Mouse (Mus musculus): ENCODE data around the gene Mkrn2os. TPM values are rescaled to one million over a fixed set of nuclear protein-coding genes. Genes with fewer than 3 reads are reported as not detected.
A peak's percentile ranks its signal among the peaks of the same experiment; 100 is the strongest.

Mkrn2os gene
- total and polyA plus RNA-seq, 2 experiments from 2014 or later: 0.36 TPM; not detected in 1

DNA sequence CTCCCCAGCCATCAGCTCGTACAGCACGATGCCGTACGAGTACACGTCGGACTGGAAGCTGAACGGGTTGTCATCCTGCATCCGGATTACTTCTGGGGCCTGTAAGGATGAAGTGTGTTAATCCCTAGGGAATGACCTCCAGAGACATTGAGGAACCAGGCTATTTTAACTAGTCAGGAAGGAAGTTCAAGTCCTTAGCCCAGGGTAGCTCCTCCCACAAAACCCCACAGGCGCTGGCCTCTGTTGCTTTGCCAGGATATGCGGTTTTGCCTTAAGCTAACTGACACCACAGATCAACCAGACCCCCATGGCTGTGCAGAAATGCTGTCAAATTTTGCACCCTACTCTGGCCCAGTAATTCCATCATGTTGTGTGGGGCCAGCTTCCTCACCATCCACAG is 27.4 kb upstream of the Mkrn2os start:
- no peak overlapping the region for H3K9ac ChIP-seq (replicated peaks; ENCODE audit: low read length, poor library complexity, severe bottlenecking)
- H3K4me1 ChIP-seq (ENCODE audit: insufficient read depth, low read length): no peaks in the 10 kb centered on the region
- peaks cover 77% of the 10 kb centered on the region for H3K36me3 ChIP-seq (ENCODE audit: insufficient read depth, low read length)
- H3K9me3 ChIP-seq (ENCODE audit: low read length): no peaks in the 10 kb centered on the region
- no peak for ATAC-seq (ENCODE audit: low FRiP score)
- WGBS: 88% methylated on average over 10 of the region's 10 CpGs
- no peaks in the 10 kb centered on the region for H3K27me3 ChIP-seq (ENCODE audit: insufficient read depth, low read length)
- no peak overlapping the region for H3K4me2 ChIP-seq (ENCODE audit: low read depth, low read length, poor library complexity, severe bottlenecking)
- H3K4me3 ChIP-seq (ENCODE audit: low read depth, low read length): no peak overlapping the region
- H3K27ac ChIP-seq (ENCODE audit: low read depth, low read length): no peak overlapping the region
- TF ChIP-seq CTCF (IDR thresholded peaks at IDR 0.05): no peak
- DNase-seq (ENCODE audit: low spot score): no peak

DNA sequence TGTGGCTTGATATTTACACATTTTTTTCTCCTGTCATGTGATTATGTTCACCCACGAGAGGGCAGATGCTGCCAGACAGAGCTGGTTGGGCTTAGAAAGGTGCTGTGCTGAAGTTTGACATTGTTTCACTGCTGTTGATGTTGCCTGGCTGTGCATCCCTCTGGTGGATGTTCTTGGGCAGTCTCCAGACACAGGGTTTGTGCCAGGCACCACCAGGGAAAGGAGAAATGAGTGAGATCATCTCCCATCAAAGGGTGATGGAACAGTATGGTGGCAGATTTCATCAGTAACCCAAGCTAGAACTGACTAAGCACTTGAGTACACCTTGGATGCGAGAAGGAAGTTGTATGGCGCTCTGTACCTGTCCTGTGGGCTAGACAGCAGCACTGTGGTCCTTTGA is 23.6 kb upstream of the Mkrn2os start:
- Histone ChIP-seq H3K9ac (replicated peaks; ENCODE audit: low read length, poor library complexity, severe bottlenecking) (no peak overlapping the region), H3K36me3 (ENCODE audit: insufficient read depth, low read length) (peaks cover 68% of the 10 kb centered on the region), H3K4me1 (ENCODE audit: insufficient read depth, low read length) (no peaks in the 10 kb centered on the region), H3K4me3 (ENCODE audit: low read depth, low read length) (no peak overlapping the region), H3K27ac (ENCODE audit: low read depth, low read length) (no peak overlapping the region), H3K4me2 (ENCODE audit: low read depth, low read length, poor library complexity, severe bottlenecking) (no peak overlapping the region), H3K9me3 (ENCODE audit: low read length) (no peaks in the 10 kb centered on the region), H3K27me3 (ENCODE audit: insufficient read depth, low read length) (no peaks in the 10 kb centered on the region)
- ATAC-seq (ENCODE audit: low FRiP score) (no peak), DNase-seq (ENCODE audit: low spot score) (no peak)
- TF ChIP-seq CTCF (IDR thresholded peaks at IDR 0.05): peak; percentile 9; the same call in 1 of the 2 replicates
- WGBS: 84% methylated on average over 3 of the region's 3 CpGs

DNA sequence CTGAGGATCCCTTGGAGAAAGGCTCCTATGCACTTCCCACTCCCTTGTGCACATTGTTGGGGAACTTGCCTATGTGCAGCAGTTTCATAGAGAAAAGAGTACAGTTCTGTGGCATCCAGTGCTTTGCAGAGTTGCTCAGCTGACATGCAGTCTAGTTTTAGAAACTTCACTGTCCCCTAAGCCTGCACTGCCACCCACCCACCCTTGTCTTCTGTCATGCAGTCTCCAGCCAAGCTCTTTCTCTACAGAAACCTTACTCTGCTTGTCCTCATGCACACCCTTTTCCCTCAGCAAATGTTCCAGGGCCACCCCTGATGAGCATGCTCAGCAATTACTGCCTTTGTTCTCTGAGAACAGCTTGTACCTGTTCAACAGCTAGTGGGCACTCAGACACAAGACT is 21.4 kb upstream of the Mkrn2os start:
- Histone ChIP-seq H3K4me3 (ENCODE audit: low read depth, low read length) (no peak overlapping the region), H3K27me3 (ENCODE audit: insufficient read depth, low read length) (no peaks in the 10 kb centered on the region), H3K4me2 (ENCODE audit: low read depth, low read length, poor library complexity, severe bottlenecking) (no peak overlapping the region), H3K4me1 (ENCODE audit: insufficient read depth, low read length) (no peaks in the 10 kb centered on the region), H3K9ac (replicated peaks; ENCODE audit: low read length, poor library complexity, severe bottlenecking) (no peak overlapping the region), H3K27ac (ENCODE audit: low read depth, low read length) (no peak overlapping the region), H3K9me3 (ENCODE audit: low read length) (no peaks in the 10 kb centered on the region), H3K36me3 (ENCODE audit: insufficient read depth, low read length) (peaks cover 59% of the 10 kb centered on the region)
- no peak for TF ChIP-seq CTCF (IDR thresholded peaks at IDR 0.05)
- ATAC-seq (ENCODE audit: low FRiP score) (no peak), DNase-seq (ENCODE audit: low spot score) (no peak)

DNA sequence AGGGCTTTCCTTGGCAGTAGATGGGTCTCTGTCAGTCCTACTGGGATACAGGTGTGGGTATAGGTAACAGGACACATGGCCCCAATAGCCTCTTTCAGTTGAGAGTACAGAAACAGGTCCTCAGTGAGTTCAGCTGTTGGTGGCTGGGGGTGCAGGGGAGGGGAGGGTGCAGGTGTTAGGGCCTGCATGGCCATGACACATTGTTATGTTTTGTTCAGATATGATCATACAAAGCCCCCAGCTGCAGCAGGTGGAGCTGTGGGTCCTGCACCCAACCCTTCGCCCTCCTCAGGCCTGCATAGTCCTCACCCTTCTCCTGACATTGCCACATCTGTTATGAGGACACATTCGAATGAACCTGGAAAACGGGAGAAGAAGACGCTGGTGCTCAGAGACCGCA is 17.9 kb upstream of the Mkrn2os start:
- 97% methylated on average over 5 of the region's 5 CpGs for WGBS
- TF ChIP-seq CTCF (IDR thresholded peaks at IDR 0.05): no peak

DNA sequence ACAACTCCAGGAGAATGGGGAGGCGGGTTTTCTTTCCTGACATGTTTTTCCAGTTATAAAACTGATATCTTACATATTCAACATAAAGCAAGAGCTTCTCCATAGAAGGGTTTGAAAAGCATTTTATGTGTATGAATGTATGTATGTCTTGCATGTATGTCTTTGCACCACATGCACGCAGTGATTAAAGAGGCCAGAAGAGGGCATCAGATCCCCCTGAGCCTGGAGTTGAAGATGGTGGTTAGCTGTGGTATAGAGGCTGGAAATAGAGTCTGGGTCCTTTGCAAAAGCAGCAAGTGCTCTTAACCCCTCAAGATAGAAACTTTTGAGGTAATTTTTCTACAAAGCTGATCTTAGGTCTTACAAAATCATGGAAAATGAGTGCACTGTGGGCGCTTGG is 16.7 kb upstream of the Mkrn2os start:
- H3K36me3 ChIP-seq (ENCODE audit: insufficient read depth, low read length): peaks cover 30% of the 10 kb centered on the region
- ATAC-seq (ENCODE audit: low FRiP score) (no peak), DNase-seq (ENCODE audit: low spot score) (no peak)
- no peak overlapping the region for H3K4me3 ChIP-seq (ENCODE audit: low read depth, low read length)
- H3K9me3 ChIP-seq (ENCODE audit: low read length): no peaks in the 10 kb centered on the region
- no peaks in the 10 kb centered on the region for H3K27me3 ChIP-seq (ENCODE audit: insufficient read depth, low read length)
- no peak overlapping the region for H3K9ac ChIP-seq (replicated peaks; ENCODE audit: low read length, poor library complexity, severe bottlenecking)
- no peak overlapping the region for H3K27ac ChIP-seq (ENCODE audit: low read depth, low read length)
- 67% methylated on average over 3 of the region's 3 CpGs for WGBS
- peak; percentile 68 for TF ChIP-seq CTCF (IDR thresholded peaks at IDR 0.05)
- no peaks in the 10 kb centered on the region for H3K4me1 ChIP-seq (ENCODE audit: insufficient read depth, low read length)
- H3K4me2 ChIP-seq (ENCODE audit: low read depth, low read length, poor library complexity, severe bottlenecking): no peak overlapping the region

More for the DNA sequence above, 17.9 kb upstream of the Mkrn2os start:
- Histone ChIP-seq H3K27me3 (ENCODE audit: insufficient read depth, low read length) (no peaks in the 10 kb centered on the region), H3K36me3 (ENCODE audit: insufficient read depth, low read length) (peaks cover 30% of the 10 kb centered on the region), H3K27ac (ENCODE audit: low read depth, low read length) (no peak overlapping the region), H3K4me1 (ENCODE audit: insufficient read depth, low read length) (no peaks in the 10 kb centered on the region), H3K4me2 (ENCODE audit: low read depth, low read length, poor library complexity, severe bottlenecking) (no peak overlapping the region), H3K4me3 (ENCODE audit: low read depth, low read length) (no peak overlapping the region), H3K9ac (replicated peaks; ENCODE audit: low read length, poor library complexity, severe bottlenecking) (no peak overlapping the region), H3K9me3 (ENCODE audit: low read length) (no peaks in the 10 kb centered on the region)
- DNase-seq (ENCODE audit: low spot score) (no peak), ATAC-seq (ENCODE audit: low FRiP score) (no peak)

DNA sequence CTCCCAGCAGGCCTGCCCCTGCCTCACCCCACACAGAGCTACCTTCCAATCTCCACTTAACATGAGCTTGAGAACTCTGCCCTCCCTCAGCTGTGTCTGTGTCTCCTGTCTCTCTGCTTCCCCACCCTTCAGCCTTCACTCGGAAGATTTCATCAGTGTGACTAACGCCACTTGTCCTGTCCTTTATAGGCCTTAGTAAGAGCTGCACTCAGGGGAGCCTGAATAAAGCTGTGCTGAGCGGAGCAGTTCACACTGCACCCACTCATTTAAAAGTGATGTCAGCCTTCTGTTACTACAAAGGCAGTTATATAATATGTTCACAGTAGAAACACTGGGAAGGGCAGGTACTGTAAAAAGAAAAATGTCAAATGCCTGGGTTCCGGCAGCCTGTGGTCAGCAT is 15.1 kb upstream of the Mkrn2os start:
- peaks cover 5% of the 10 kb centered on the region; the same call in 1 of the 2 replicates for H3K4me1 ChIP-seq (ENCODE audit: insufficient read depth, low read length)
- no peaks in the 10 kb centered on the region for H3K27me3 ChIP-seq (ENCODE audit: insufficient read depth, low read length)
- peaks cover 24% of the 10 kb centered on the region for H3K36me3 ChIP-seq (ENCODE audit: insufficient read depth, low read length)
- H3K9me3 ChIP-seq (ENCODE audit: low read length): no peaks in the 10 kb centered on the region
- no peak overlapping the region for H3K9ac ChIP-seq (replicated peaks; ENCODE audit: low read length, poor library complexity, severe bottlenecking)
- WGBS: 53% methylated on average over 4 of the region's 4 CpGs
- no peak overlapping the region for H3K27ac ChIP-seq (ENCODE audit: low read depth, low read length)
- DNase-seq (ENCODE audit: low spot score) (no peak), ATAC-seq (ENCODE audit: low FRiP score) (no peak)
- no peak overlapping the region for H3K4me3 ChIP-seq (ENCODE audit: low read depth, low read length)
- TF ChIP-seq CTCF (IDR thresholded peaks at IDR 0.05): no peak
- H3K4me2 ChIP-seq (ENCODE audit: low read depth, low read length, poor library complexity, severe bottlenecking): no peak overlapping the region
